Mouse (Mus musculus) bone marrow, adult 2 months (tissue): ENCODE results near the gene Lsm4. TPM values are rescaled to one million over a fixed set of nuclear protein-coding genes. Genes with fewer than 3 reads are reported as not detected.

ENCODE experiments used
- H3K27ac ChIP-seq: fragments of 200-500 bp; 2 replicates; pipeline ENCODE4 v1.5.1; 2012; ENCODE audit warnings: low read depth, mild to moderate bottlenecking, control low read depth, inconsistent platforms, low read length; ENCODE audit not compliant: control insufficient read depth, poor library complexity, insufficient read depth
- H3K4me1 ChIP-seq: fragments of 200-500 bp; 2 replicates; pipeline ENCODE4 v1.6.1; 2011; ENCODE audit warnings: low read length; ENCODE audit not compliant: control insufficient read depth, insufficient read depth
- H3K4me3 ChIP-seq: fragments of 200-500 bp; replicated peaks from 2 replicates; pipeline ENCODE3; 2011; ENCODE audit warnings: mild to moderate bottlenecking, low read depth, low read length, control low read depth; ENCODE audit not compliant: control insufficient read depth
- CTCF ChIP-seq: fragments of 200-500 bp; IDR thresholded peaks from 2 replicates; pipeline ENCODE4 v1.5.1; 2011; ENCODE audit warnings: low read length, control low read depth; ENCODE audit not compliant: control insufficient read depth, insufficient read depth
- POLR2A ChIP-seq: fragments of 200-500 bp; IDR thresholded peaks from 2 replicates; pipeline ENCODE4 v1.6.1; 2011; ENCODE audit warnings: low read depth, mild to moderate bottlenecking, control low read depth, low read length, borderline replicate concordance; ENCODE audit not compliant: control insufficient read depth
- WGBS: fragments of 180-500 bp; shearing (Covaris S2); methylation state at CpG from one replicate; pipeline ENCODE4 v1.1.7; 2018; 5-methylcytosine and 5-hydroxymethylcytosine counted together
- polyA plus RNA-seq: library from polyadenylated mRNA; stranded (reverse); fragments of >200 nt; gene quantifications from 2 replicates; pipeline ENCODE4 v1.2.4, GENCODE M21; 2011; ENCODE audit warnings: low replicate concordance; ENCODE audit not compliant: missing spikeins, insufficient read depth, insufficient read length

Gene Lsm4
- polyA plus RNA-seq, 1 experiment, result 119 TPM

- Histone ChIP-seq H3K4me1 (peaks cover 8% of the 10 kb centered on the region), H3K4me3 (peak overlapping the region; percentile 11), H3K27ac (peak overlapping the region; percentile 99)
- TF ChIP-seq CTCF, result no peak
- no peak for TF ChIP-seq POLR2A
- WGBS, result 67% methylated on average over 12 of the region's 12 CpGs
Measured at GRCm38 (mm10) chr8:70697366-70698250, 24.6 kb downstream of the Lsm4 start.

GRCm38 (mm10) chr8:70698310-70699109 is 25.5 kb downstream of the Lsm4 start, which contains the start of gene Jund:
Jund (plus strand) TSS chr8:70698949.
- H3K27ac ChIP-seq, result peak within 1 kb of the TSS; percentile 99
- peak within 1 kb of the TSS; percentile 92 for H3K4me3 ChIP-seq
- peak; percentile 98 for TF ChIP-seq POLR2A
- no peak for TF ChIP-seq CTCF
- 1% methylated on average over 69 of the region's 69 CpGs for WGBS
- peaks cover 6% of the 10 kb centered on the region for H3K4me1 ChIP-seq

- under 1% methylated on average over 89 of the region's 89 CpGs for WGBS
- Histone ChIP-seq H3K4me3 (peak overlapping the region; percentile 92), H3K27ac (peak overlapping the region; percentile 99), H3K4me1 (peaks cover 5% of the 10 kb centered on the region; the same call in 1 of the 2 replicates)
- TF ChIP-seq POLR2A (no peak), CTCF (no peak)
Measured at GRCm38 (mm10) chr8:70699116-70699833, 26.2 kb downstream of the Lsm4 start.

- Histone ChIP-seq H3K27ac (peak overlapping the region; percentile 99), H3K4me1 (peaks cover 5% of the 10 kb centered on the region; the same call in 1 of the 2 replicates), H3K4me3 (peak overlapping the region; percentile 92)
- under 1% methylated on average over 59 of the region's 59 CpGs for WGBS
- peak; percentile 19; the same call in 1 of the 2 replicates for TF ChIP-seq CTCF
- peak; percentile 93 for TF ChIP-seq POLR2A
Measured at GRCm38 (mm10) chr8:70699834-70700554, 26.9 kb downstream of the Lsm4 start.

- peaks cover 5% of the 10 kb centered on the region; the same call in 1 of the 2 replicates for H3K4me1 ChIP-seq
- TF ChIP-seq POLR2A (peak; percentile 79), CTCF (peak; percentile 89)
- WGBS, result under 1% methylated on average over 20 of the region's 20 CpGs
Measured at GRCm38 (mm10) chr8:70700555-70700922, 27.5 kb downstream of the Lsm4 start.

GRCm38 (mm10) chr8:70701048-70701981 is 28.3 kb downstream of the Lsm4 start:
- WGBS, result 62% methylated on average over 10 of the region's 10 CpGs
- H3K4me1 ChIP-seq, result peaks cover 3% of the 10 kb centered on the region; the same call in 1 of the 2 replicates

More at GRCm38 (mm10) chr8:70700555-70700922, 27.5 kb downstream of the Lsm4 start:
- H3K4me3 ChIP-seq, result peak overlapping the region; percentile 66
- H3K27ac ChIP-seq, result peak overlapping the region; percentile 99

More at GRCm38 (mm10) chr8:70701048-70701981, 28.3 kb downstream of the Lsm4 start:
- Histone ChIP-seq H3K27ac (no peak overlapping the region), H3K4me3 (peak overlapping the region; percentile 1)
- TF ChIP-seq CTCF, result no peak
- no peak for TF ChIP-seq POLR2A
